Mouse (Mus musculus) MEL (cell line): ENCODE results near the gene Psmd2. TPM values are rescaled to one million over a fixed set of nuclear protein-coding genes. Genes with fewer than 3 reads are reported as not detected.

Source experiments
- DNase-seq: peaks from one replicate; pipeline ENCODE4 v3.0.0; 2011; ENCODE audit warnings: low read depth, low spot score
- H3K27ac ChIP-seq: 2 replicates; pipeline ENCODE4 v1.5.1; 2012; ENCODE audit warnings: low read depth, mild to moderate bottlenecking, control low read depth, low read length, moderate library complexity; ENCODE audit not compliant: control insufficient read depth
- H3K27me3 ChIP-seq, 2 experiments: fragments of 150-350 bp in 1 of 2; sonication (generic) in 1 of 2; 2 replicates each; pipeline ENCODE4 v1.6.1; 2012; ENCODE audit warnings: low read length in 2 of 2, mild to moderate bottlenecking in 2 of 2, improper control_type of control experiment in 1 of 2, moderate library complexity in 1 of 2; ENCODE audit not compliant: insufficient read depth in 2 of 2, control insufficient read depth in 1 of 2
- H3K36me3 ChIP-seq, 2 experiments: 2 replicates each; pipeline ENCODE4 v1.6.1; 2012 to 2014; ENCODE audit warnings: low read length in 2 of 2, improper control_type of control experiment in 1 of 2, inconsistent platforms in 1 of 2, mild to moderate bottlenecking in 1 of 2; ENCODE audit not compliant: insufficient read depth in 2 of 2, control insufficient read depth in 1 of 2
- H3K4me1 ChIP-seq, 2 experiments: fragments of 150-350 bp in 1 of 2; sonication (generic) in 1 of 2; 2 replicates each; pipeline ENCODE4 v1.6.1; 2012; ENCODE audit warnings: low read length in 2 of 2, improper control_type of control experiment in 1 of 2, mild to moderate bottlenecking in 1 of 2; ENCODE audit not compliant: insufficient read depth in 2 of 2, control insufficient read depth in 1 of 2
- H3K4me3 ChIP-seq, 2 experiments: fragments of 150-350 bp in 1 of 2; sonication (generic) in 1 of 2; 2 replicates each; pipeline ENCODE4 v1.5.1; 2012; ENCODE audit warnings: low read depth in 2 of 2, low read length in 2 of 2, mild to moderate bottlenecking in 2 of 2, moderate library complexity in 2 of 2, control low read depth in 1 of 2, improper control_type of control experiment in 1 of 2; ENCODE audit not compliant: control insufficient read depth in 1 of 2, insufficient read depth in 1 of 2
- H3K79me2 ChIP-seq: 2 replicates; pipeline ENCODE4 v1.6.1; 2012; ENCODE audit warnings: mild to moderate bottlenecking, low read length, moderate library complexity; ENCODE audit not compliant: control insufficient read depth, poor library complexity, insufficient read depth
- H3K9ac ChIP-seq: 2 replicates; pipeline ENCODE4 v1.6.1; 2012; ENCODE audit warnings: low read depth, mild to moderate bottlenecking, control low read depth, low read length, moderate library complexity; ENCODE audit not compliant: control insufficient read depth, poor library complexity, severe bottlenecking
- H3K9me3 ChIP-seq: fragments of 150-350 bp; sonication (generic); replicated peaks from 2 replicates; pipeline ENCODE4 v1.6.1; 2012; ENCODE audit warnings: mild to moderate bottlenecking, low read length, improper control_type of control experiment, moderate library complexity; ENCODE audit not compliant: insufficient read depth
- CHD1 ChIP-seq: IDR thresholded peaks from 2 replicates; pipeline ENCODE4 v1.6.1; 2012; ENCODE audit warnings: low read depth, mild to moderate bottlenecking, inconsistent platforms, low read length, improper control_type of control experiment
- CTCF ChIP-seq, 3 experiments: IDR thresholded peaks in 2 of 3; conservative IDR thresholded peaks in 1 of 3; 2 replicates each; pipeline ENCODE4 v1.5.1; 2011 to 2012; ENCODE audit warnings: low read length in 3 of 3, low read depth in 2 of 3, mild to moderate bottlenecking in 2 of 3, improper control_type of control experiment in 1 of 3, inconsistent platforms in 1 of 3, mixed read lengths in 1 of 3, moderate library complexity in 1 of 3; ENCODE audit not compliant: control insufficient read depth in 1 of 3, insufficient read depth in 1 of 3, poor library complexity in 1 of 3, severe bottlenecking in 1 of 3
- E2F4 ChIP-seq: IDR thresholded peaks from 2 replicates; pipeline ENCODE4 v1.6.1; 2011; ENCODE audit warnings: low read depth, low read length, improper control_type of control experiment, borderline replicate concordance
- ELF1 ChIP-seq: IDR thresholded peaks from 2 replicates; pipeline ENCODE4 v1.6.1; 2014; ENCODE audit warnings: low read depth, mild to moderate bottlenecking, inconsistent platforms, low read length, improper control_type of control experiment, moderate library complexity
- EP300 ChIP-seq, 2 experiments: IDR thresholded peaks; 2 replicates each; pipeline ENCODE4 v1.6.1; 2011; ENCODE audit warnings: improper control_type of control experiment in 2 of 2, low read length in 2 of 2, low read depth in 1 of 2, mild to moderate bottlenecking in 1 of 2
- GATA1 ChIP-seq: IDR thresholded peaks from 2 replicates; pipeline ENCODE4 v1.6.1; 2011; ENCODE audit warnings: low read depth, low read length, improper control_type of control experiment
- HCFC1 ChIP-seq: IDR thresholded peaks from 2 replicates; pipeline ENCODE4 v1.6.1; 2012; ENCODE audit warnings: low read depth, mild to moderate bottlenecking, inconsistent platforms, low read length, improper control_type of control experiment, moderate library complexity
- KAT2A ChIP-seq: conservative IDR thresholded peaks from 2 replicates; pipeline ENCODE4 v1.6.1; 2012; ENCODE audit warnings: low read depth, low read length, improper control_type of control experiment, inconsistent platforms
- MAX ChIP-seq: IDR thresholded peaks from 2 replicates; pipeline ENCODE4 v1.6.1; 2011; ENCODE audit warnings: low read length, improper control_type of control experiment
- MXI1 ChIP-seq: IDR thresholded peaks from 2 replicates; pipeline ENCODE4 v1.6.1; 2011; ENCODE audit warnings: mild to moderate bottlenecking, low read depth, low read length, improper control_type of control experiment
- MYB ChIP-seq: IDR thresholded peaks from 2 replicates; pipeline ENCODE4 v1.6.1; 2011; ENCODE audit warnings: mild to moderate bottlenecking, low read depth, low read length, improper control_type of control experiment
- MYC ChIP-seq: IDR thresholded peaks from 2 replicates; pipeline ENCODE4 v1.6.1; 2011; ENCODE audit warnings: low read depth, mild to moderate bottlenecking, low read length, improper control_type of control experiment, moderate library complexity
- NELFE ChIP-seq: IDR thresholded peaks from 2 replicates; pipeline ENCODE4 v1.6.1; 2011; ENCODE audit warnings: low read depth, low read length, improper control_type of control experiment
- NRF1 ChIP-seq: IDR thresholded peaks from 2 replicates; pipeline ENCODE4 v1.6.1; 2014; ENCODE audit warnings: low read depth, mild to moderate bottlenecking, inconsistent platforms, low read length, improper control_type of control experiment, moderate library complexity; ENCODE audit not compliant: poor library complexity, insufficient read depth, severe bottlenecking
- POLR2A ChIP-seq, 2 experiments: IDR thresholded peaks; 2 replicates each; pipeline ENCODE4 v1.6.1; 2011 to 2012; ENCODE audit warnings: low read length in 2 of 2, mild to moderate bottlenecking in 2 of 2, control low read depth in 1 of 2, improper control_type of control experiment in 1 of 2, low read depth in 1 of 2, moderate library complexity in 1 of 2; ENCODE audit not compliant: control insufficient read depth in 1 of 2, insufficient read depth in 1 of 2, poor library complexity in 1 of 2
- POLR2AphosphoS2 ChIP-seq: IDR thresholded peaks from 2 replicates; pipeline ENCODE4 v1.6.1; 2011; ENCODE audit warnings: low read length, improper control_type of control experiment
- POLR2AphosphoS5 ChIP-seq: IDR thresholded peaks from 2 replicates; pipeline ENCODE4 v1.6.1; 2012; ENCODE audit warnings: low read depth, borderline replicate concordance, mild to moderate bottlenecking, inconsistent platforms, low read length, moderate library complexity, mixed read lengths
- RCOR1 ChIP-seq: IDR thresholded peaks from 2 replicates; pipeline ENCODE4 v1.6.1; 2012; ENCODE audit warnings: low read depth, mild to moderate bottlenecking, inconsistent platforms, low read length, improper control_type of control experiment
- SIN3A ChIP-seq: IDR thresholded peaks from 2 replicates; pipeline ENCODE4 v1.6.1; 2012; ENCODE audit warnings: low read length, improper control_type of control experiment, inconsistent platforms
- SMC3 ChIP-seq: IDR thresholded peaks from 2 replicates; pipeline ENCODE4 v1.6.1; 2011; ENCODE audit warnings: low read depth, low read length, improper control_type of control experiment
- TAL1 ChIP-seq: IDR thresholded peaks from 2 replicates; pipeline ENCODE4 v1.6.1; 2012; ENCODE audit warnings: mild to moderate bottlenecking, inconsistent platforms, low read length, moderate library complexity, mixed read lengths
- TBP ChIP-seq: IDR thresholded peaks from 2 replicates; pipeline ENCODE4 v1.8.0; 2011; ENCODE audit warnings: low read depth, low read length, improper control_type of control experiment
- TCF12 ChIP-seq: IDR thresholded peaks from 2 replicates; pipeline ENCODE4 v1.6.1; 2014; ENCODE audit warnings: low read depth, mild to moderate bottlenecking, inconsistent platforms, low read length, improper control_type of control experiment, moderate library complexity
- USF1 ChIP-seq: IDR thresholded peaks from 2 replicates; pipeline ENCODE4 v1.6.1; 2014; ENCODE audit warnings: low read depth, mild to moderate bottlenecking, inconsistent platforms, low read length, improper control_type of control experiment, moderate library complexity
- ZKSCAN1 ChIP-seq: IDR thresholded peaks from 2 replicates; pipeline ENCODE4 v1.6.1; 2012; ENCODE audit warnings: low read depth, mild to moderate bottlenecking, inconsistent platforms, low read length, improper control_type of control experiment, moderate library complexity
- ZMIZ1 ChIP-seq: IDR thresholded peaks from 2 replicates; pipeline ENCODE4 v1.6.1; 2012; ENCODE audit warnings: low read depth, mild to moderate bottlenecking, inconsistent platforms, low read length, improper control_type of control experiment, moderate library complexity
- ZNF384 ChIP-seq: IDR thresholded peaks from 2 replicates; pipeline ENCODE4 v1.6.1; 2012; ENCODE audit warnings: low read depth, mild to moderate bottlenecking, inconsistent platforms, low read length, improper control_type of control experiment
- polyA plus RNA-seq, 2 experiments: library from polyadenylated mRNA; stranded (reverse) in 1 of 2; unstranded in 1 of 2; fragments of >175 nt in 1 of 2; fragments of >200 nt in 1 of 2; gene quantifications; 2 replicates each; pipeline versions ENCODE4 v1.2.1 to v1.2.4; 2012; ENCODE audit warnings: low replicate concordance in 2 of 2, low read depth in 1 of 2; ENCODE audit not compliant: insufficient read length in 2 of 2, insufficient read depth in 1 of 2, missing spikeins in 1 of 2
- total RNA-seq: library from RNA; depleted of rRNA; stranded (reverse); fragments of 300-350 nt; gene quantifications from 2 replicates; pipeline ENCODE4 v1.2.3, GENCODE M21; 2012; rRNA removed

Gene Psmd2
- total RNA-seq (262 and 323 TPM in 2 replicates), polyA plus RNA-seq (100 to 1,000 TPM in 1 of 2 experiments, 10 to 100 TPM in 1; 81.9 to 432 TPM)

DNA sequence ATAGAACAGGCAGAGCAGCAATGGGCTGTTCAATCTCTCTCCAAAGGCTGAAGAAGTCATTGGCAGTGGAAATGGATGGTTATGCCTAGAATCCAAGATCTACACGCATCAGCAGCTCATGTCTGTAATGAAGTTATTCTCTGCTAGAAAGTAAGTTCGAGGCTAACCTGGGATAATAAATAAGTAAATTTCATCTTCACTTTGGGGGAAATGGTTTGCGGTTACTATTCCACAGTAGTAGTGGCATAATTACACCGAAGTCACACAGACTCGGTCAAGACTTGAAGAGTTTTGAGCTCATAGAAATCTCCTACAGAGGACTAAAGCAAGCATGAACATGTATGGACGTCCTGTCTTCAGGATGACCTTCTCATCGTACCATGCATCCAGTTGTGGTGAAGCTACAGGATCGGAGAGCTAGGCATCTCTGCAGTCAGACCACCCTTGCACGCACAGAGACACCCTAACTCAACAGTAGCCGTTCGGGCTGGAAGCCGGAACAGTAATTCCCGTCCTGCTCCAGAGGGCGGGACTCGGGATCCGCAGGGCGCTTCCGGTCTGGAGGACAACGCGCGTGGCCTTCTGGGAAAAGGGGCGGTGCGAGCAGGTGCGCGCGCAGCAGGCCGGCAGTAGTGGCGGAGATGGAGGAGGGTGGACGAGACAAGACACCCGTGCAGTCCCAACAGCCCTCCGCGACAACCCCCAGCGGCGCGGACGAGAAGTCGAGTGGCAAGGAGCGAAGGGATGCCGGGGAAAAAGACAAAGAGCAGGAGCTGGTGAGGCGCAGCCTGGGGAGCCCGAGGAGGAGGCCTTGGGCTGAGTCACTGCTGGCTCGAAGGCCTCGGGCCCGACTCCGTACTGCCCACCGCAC, at the start of gene Psmd2:
Psmd2 (plus strand) TSS at position 577 of the 871 bp plus-strand sequence.
- Histone ChIP-seq H3K79me2 (peaks cover 23% of the 10 kb centered on the region), H3K4me1 (peaks cover 0 to 8% of the 10 kb centered on the region in 2 experiments), H3K4me3 (peak within 1 kb of the TSS; percentile 94 to 95), H3K27ac (peak within 1 kb of the TSS; percentile 68), H3K9me3 (no peaks in the 10 kb centered on the region), H3K27me3 (no peaks in the 10 kb centered on the region), H3K36me3 (peaks cover 8 to 13% of the 10 kb centered on the region in 2 experiments), H3K9ac (peak within 1 kb of the TSS; percentile 84)
- TF ChIP-seq MXI1 (peak; percentile 81), KAT2A (peak; percentile 77; the same call in 1 of the 2 replicates), RCOR1 (peak; percentile 12; the same call in 1 of the 2 replicates), ELF1 (peak; percentile 97), EP300 (IDR thresholded peaks at IDR 0.05; ENCODE audit: low read depth in 1 of 2, low read length in 2 of 2) (0 out of 4 replicates have a peak, but pooled peaks of 1 of the 2 experiments have one; percentile 12), POLR2A (IDR thresholded peaks at IDR 0.05; ENCODE audit: control insufficient read depth in 1 of 2, insufficient read depth in 1 of 2, low read depth in 1 of 2, low read length in 2 of 2, poor library complexity in 1 of 2) (peak; percentile 91 to 99), ZNF384 (0 out of 2 replicates have a peak, but pooled peaks have one; percentile 13), SMC3 (no peak), NRF1 (peak; percentile 85), CTCF (IDR thresholded peaks at IDR 0.05 in 2 of 3, conservative IDR thresholded peaks at IDR 0.05 in 1 of 3; ENCODE audit: control insufficient read depth in 1 of 3, insufficient read depth in 1 of 3, low read depth in 2 of 3, low read length in 3 of 3, poor library complexity in 1 of 3, severe bottlenecking in 1 of 3) (no peak), GATA1 (no peak), CHD1 (peak; percentile 91), USF1 (peak; percentile 51; the same call in 1 of the 2 replicates), POLR2AphosphoS5 (no peak), ZMIZ1 (peak; percentile 98), NELFE (peak; percentile 97), E2F4 (0 out of 2 replicates have a peak, but pooled peaks have one; percentile 47), SIN3A (peak; percentile 95), MYC (peak; percentile 67), TBP (peak; percentile 77; the same call in 1 of the 2 replicates), HCFC1 (peak; percentile 93), TAL1 (no peak), MYB (no peak), TCF12 (peak; percentile 79), MAX (peak; percentile 78), POLR2AphosphoS2 (peak; percentile 99), ZKSCAN1 (peak; percentile 43; the same call in 1 of the 2 replicates)
- peak; percentile 96 for DNase-seq
